Mouse (Mus musculus): ENCODE data around the gene Pfdn6.
A peak's percentile ranks its signal among the peaks of the same experiment; 100 is the strongest.
"Not testable (repeated sequence)": the region's sequence is repeated elsewhere in the genome, so short reads cannot be mapped to it uniquely, and the experiment has no call there.

The Pfdn6 gene

GRCm38 (mm10) chr17:33940206-33940805 is at the start of gene Pfdn6, which contains the start of gene Wdr46:
Gene Pfdn6, minus strand, starts transcription at chr17:33940343.
Gene Wdr46, plus strand, starts transcription at chr17:33940660.
- peak; percentile 92 for DNase-seq (ENCODE audit: low spot score)

GRCm38 (mm10) chr17:33982136-33982535 is 42.0 kb upstream of the Pfdn6 start:
- DNase-seq (ENCODE audit: low spot score), result not testable (repeated sequence)

- DNase-seq (ENCODE audit: low spot score), result peak; percentile 79
Measured at GRCm38 (mm10) chr17:33981192-33981909, 41.2 kb upstream of the Pfdn6 start.

GRCm38 (mm10) chr17:33980181-33981035 is 40.3 kb upstream of the Pfdn6 start:
- DNase-seq (ENCODE audit: low spot score), result no peak

GRCm38 (mm10) chr17:33979512-33980050 is 39.4 kb upstream of the Pfdn6 start:
- no peak for DNase-seq (ENCODE audit: low spot score)

- peak; percentile 97 for DNase-seq (ENCODE audit: low spot score)
Measured at GRCm38 (mm10) chr17:33978631-33979031, 38.5 kb upstream of the Pfdn6 start.

- peak; percentile 31 for DNase-seq (ENCODE audit: low spot score)
Measured at GRCm38 (mm10) chr17:33977861-33978557, 37.9 kb upstream of the Pfdn6 start.

GRCm38 (mm10) chr17:33973572-33973971 is 33.4 kb upstream of the Pfdn6 start:
- no peak for DNase-seq (ENCODE audit: low spot score)

GRCm38 (mm10) chr17:33972691-33973090 is 32.5 kb upstream of the Pfdn6 start:
- peak; percentile 75 for DNase-seq (ENCODE audit: low spot score)

GRCm38 (mm10) chr17:33969394-33969793 is 29.3 kb upstream of the Pfdn6 start:
- DNase-seq (ENCODE audit: low spot score), result no peak

GRCm38 (mm10) chr17:33968927-33969326 is 28.8 kb upstream of the Pfdn6 start:
- DNase-seq (ENCODE audit: low spot score), result peak; percentile 58

- DNase-seq (ENCODE audit: low spot score), result peak; percentile 91
Measured at GRCm38 (mm10) chr17:33968489-33968888, 28.3 kb upstream of the Pfdn6 start.

GRCm38 (mm10) chr17:33965846-33966550 is 25.9 kb upstream of the Pfdn6 start:
- DNase-seq (ENCODE audit: low spot score), result no peak

GRCm38 (mm10) chr17:33965082-33965845 is 25.1 kb upstream of the Pfdn6 start:
- peak; percentile 54 for DNase-seq (ENCODE audit: low spot score)

- DNase-seq (ENCODE audit: low spot score), result no peak
Measured at GRCm38 (mm10) chr17:33962876-33963275, 22.7 kb upstream of the Pfdn6 start.

- DNase-seq (ENCODE audit: low spot score), result no peak
Measured at GRCm38 (mm10) chr17:33959948-33960347, 19.8 kb upstream of the Pfdn6 start.

- DNase-seq (ENCODE audit: low spot score), result no peak
Measured at GRCm38 (mm10) chr17:33959135-33959534, 19.0 kb upstream of the Pfdn6 start.

- no peak for DNase-seq (ENCODE audit: low spot score)
Measured at GRCm38 (mm10) chr17:33958451-33958850, 18.3 kb upstream of the Pfdn6 start.

- no peak for DNase-seq (ENCODE audit: low spot score)
Measured at GRCm38 (mm10) chr17:33957493-33957892, 17.4 kb upstream of the Pfdn6 start.

GRCm38 (mm10) chr17:33956336-33956735 is 16.2 kb upstream of the Pfdn6 start:
- no peak for DNase-seq (ENCODE audit: low spot score)

Measured in MN1 (cell line).